Mouse (Mus musculus) CH12.LX (cell line): ENCODE measurements around the gene Pglyrp4. TPM values are rescaled to one million over a fixed set of nuclear protein-coding genes. Genes with fewer than 3 reads are reported as not detected.

Experiments used
- DNase-seq: peaks from one replicate; pipeline ENCODE4 v3.0.0-alpha.2; 2013; ENCODE audit errors: extremely low read depth
- H3K27ac ChIP-seq: 2 replicates; pipeline ENCODE4 v1.5.1; 2012; ENCODE audit warnings: low read depth, mild to moderate bottlenecking, control low read depth, moderate library complexity; ENCODE audit not compliant: insufficient read depth
- H3K27me3 ChIP-seq: replicated peaks from 2 replicates; pipeline ENCODE3; 2012; ENCODE audit warnings: inconsistent platforms
- H3K36me3 ChIP-seq, 2 experiments: replicated peaks in 1 of 2; 2 replicates each; pipeline versions ENCODE3 to v1.6.1; 2012; ENCODE audit warnings: inconsistent platforms in 1 of 2, low read length in 1 of 2, mild to moderate bottlenecking in 1 of 2, mixed read lengths in 1 of 2, moderate library complexity in 1 of 2; ENCODE audit not compliant: control insufficient read depth in 1 of 2, insufficient read depth in 1 of 2
- H3K4me1 ChIP-seq, 2 experiments: 2 replicates each; pipeline ENCODE4 v1.6.1; 2012; ENCODE audit warnings: inconsistent platforms in 1 of 2, moderate library complexity in 1 of 2; ENCODE audit not compliant: insufficient read depth in 2 of 2, control insufficient read depth in 1 of 2
- H3K4me2 ChIP-seq: 2 replicates; pipeline ENCODE4 v1.6.1; 2012; ENCODE audit warnings: low read depth, mild to moderate bottlenecking, control low read depth; ENCODE audit not compliant: poor library complexity, insufficient read depth, severe bottlenecking
- H3K4me3 ChIP-seq, 3 experiments: fragments of 150-350 bp in 1 of 3; sonication (generic) in 1 of 3; replicated peaks in 1 of 3; 2 replicates each; pipeline versions ENCODE3 to v1.5.1; 2011 to 2012; ENCODE audit warnings: low read depth in 2 of 3, low read length in 2 of 3, mild to moderate bottlenecking in 2 of 3, moderate library complexity in 2 of 3, control low read depth in 1 of 3, improper control_type of control experiment in 1 of 3, inconsistent platforms in 1 of 3, mixed read lengths in 1 of 3; ENCODE audit not compliant: poor library complexity in 1 of 3
- H3K79me2 ChIP-seq: replicated peaks from 2 replicates; pipeline ENCODE4 v1.6.1; 2012; ENCODE audit warnings: mild to moderate bottlenecking, moderate library complexity; ENCODE audit not compliant: control insufficient read depth, poor library complexity, insufficient read depth, severe bottlenecking; ENCODE audit errors: extremely low read depth
- H3K9ac ChIP-seq: 2 replicates; pipeline ENCODE4 v1.6.1; 2012; ENCODE audit warnings: low read depth, mild to moderate bottlenecking, control low read depth, moderate library complexity; ENCODE audit not compliant: insufficient read depth
- H3K9me3 ChIP-seq: replicated peaks from 2 replicates; pipeline ENCODE3; 2012; ENCODE audit warnings: low read length, inconsistent platforms, mixed read lengths
- CHD1 ChIP-seq: IDR thresholded peaks from 2 replicates; pipeline ENCODE4 v1.6.1; 2012; ENCODE audit warnings: low read depth, low read length, improper control_type of control experiment, inconsistent platforms
- CHD2 ChIP-seq: IDR thresholded peaks from 2 replicates; pipeline ENCODE4 v1.6.1; 2011; ENCODE audit warnings: low read length, improper control_type of control experiment
- CTCF ChIP-seq, 2 experiments: IDR thresholded peaks in 1 of 2; conservative IDR thresholded peaks in 1 of 2; 2 replicates each; pipeline ENCODE4 v1.5.1; 2011 to 2012; ENCODE audit warnings: low read depth in 2 of 2, low read length in 2 of 2, improper control_type of control experiment in 1 of 2, inconsistent platforms in 1 of 2, mild to moderate bottlenecking in 1 of 2, moderate library complexity in 1 of 2
- E2F4 ChIP-seq: IDR thresholded peaks from 2 replicates; pipeline ENCODE4 v1.6.1; 2011; ENCODE audit warnings: low read depth, low read length, improper control_type of control experiment; ENCODE audit not compliant: insufficient replicate concordance
- ETS1 ChIP-seq: conservative IDR thresholded peaks from 2 replicates; pipeline ENCODE4 v1.6.1; 2012; ENCODE audit warnings: low read depth, mild to moderate bottlenecking, inconsistent platforms, low read length, improper control_type of control experiment, moderate library complexity
- GABPA ChIP-seq: IDR thresholded peaks from 2 replicates; pipeline ENCODE4 v1.6.1; 2012; ENCODE audit warnings: low read depth, low read length, improper control_type of control experiment, inconsistent platforms; ENCODE audit not compliant: insufficient replicate concordance
- HCFC1 ChIP-seq: IDR thresholded peaks from 2 replicates; pipeline ENCODE4 v1.6.1; 2012; ENCODE audit warnings: low read depth, mild to moderate bottlenecking, inconsistent platforms, low read length, improper control_type of control experiment
- IRF4 ChIP-seq: IDR thresholded peaks from 2 replicates; pipeline ENCODE4 v1.6.1; 2014; ENCODE audit warnings: low read depth, mild to moderate bottlenecking, inconsistent platforms, low read length, improper control_type of control experiment
- JUN ChIP-seq: IDR thresholded peaks from 2 replicates; pipeline ENCODE4 v1.6.1; 2011; ENCODE audit warnings: low read depth, mild to moderate bottlenecking, low read length, improper control_type of control experiment, moderate library complexity; ENCODE audit not compliant: insufficient read depth
- JUND ChIP-seq: conservative IDR thresholded peaks from 2 replicates; pipeline ENCODE4 v1.6.1; 2011; ENCODE audit warnings: low read depth, low read length, improper control_type of control experiment
- MAFK ChIP-seq: IDR thresholded peaks from 2 replicates; pipeline ENCODE4 v1.6.1; 2011; ENCODE audit warnings: low read length, improper control_type of control experiment; ENCODE audit not compliant: insufficient replicate concordance
- MAX ChIP-seq: IDR thresholded peaks from 2 replicates; pipeline ENCODE4 v1.6.1; 2011; ENCODE audit warnings: low read length, improper control_type of control experiment
- MAZ ChIP-seq: IDR thresholded peaks from 2 replicates; pipeline ENCODE4 v1.6.1; 2012; ENCODE audit warnings: low read depth, mild to moderate bottlenecking, inconsistent platforms, low read length, improper control_type of control experiment, moderate library complexity
- MXI1 ChIP-seq: IDR thresholded peaks from 2 replicates; pipeline ENCODE4 v1.6.1; 2011; ENCODE audit warnings: mild to moderate bottlenecking, low read depth, low read length, improper control_type of control experiment
- MYC ChIP-seq: IDR thresholded peaks from 2 replicates; pipeline ENCODE4 v1.6.1; 2011; ENCODE audit warnings: low read depth, mild to moderate bottlenecking, improper control_type of control experiment, low read length
- NELFE ChIP-seq: IDR thresholded peaks from 2 replicates; pipeline ENCODE4 v1.6.1; 2011; ENCODE audit warnings: low read depth, low read length, improper control_type of control experiment
- NRF1 ChIP-seq: IDR thresholded peaks from 2 replicates; pipeline ENCODE4 v1.6.1; 2014; ENCODE audit warnings: low read depth, mild to moderate bottlenecking, inconsistent platforms, low read length, improper control_type of control experiment, moderate library complexity
- POLR2A ChIP-seq: IDR thresholded peaks from 2 replicates; pipeline ENCODE4 v1.6.1; 2011; ENCODE audit warnings: low read depth, mild to moderate bottlenecking, improper control_type of control experiment, low read length
- RAD21 ChIP-seq: IDR thresholded peaks from 2 replicates; pipeline ENCODE4 v1.6.1; 2011; ENCODE audit warnings: low read depth, mild to moderate bottlenecking, low read length, improper control_type of control experiment, moderate library complexity
- RCOR1 ChIP-seq: conservative IDR thresholded peaks from 2 replicates; pipeline ENCODE4 v1.6.1; 2012; ENCODE audit warnings: low read depth, mild to moderate bottlenecking, inconsistent platforms, low read length, improper control_type of control experiment
- SIN3A ChIP-seq: IDR thresholded peaks from 2 replicates; pipeline ENCODE4 v1.6.1; 2012; ENCODE audit warnings: low read length, improper control_type of control experiment, inconsistent platforms
- SMC3 ChIP-seq: IDR thresholded peaks from 2 replicates; pipeline ENCODE4 v1.6.1; 2011; ENCODE audit warnings: low read depth, low read length, improper control_type of control experiment
- TBP ChIP-seq: conservative IDR thresholded peaks from 2 replicates; pipeline ENCODE4 v1.6.1; 2011; ENCODE audit warnings: low read depth, low read length, improper control_type of control experiment
- TCF12 ChIP-seq: IDR thresholded peaks from 2 replicates; pipeline ENCODE4 v1.6.1; 2014; ENCODE audit warnings: low read depth, mild to moderate bottlenecking, inconsistent platforms, low read length, improper control_type of control experiment
- UBTF ChIP-seq: IDR thresholded peaks from 2 replicates; pipeline ENCODE4 v1.6.1; 2012; ENCODE audit warnings: low read depth, mild to moderate bottlenecking, inconsistent platforms, low read length, improper control_type of control experiment, moderate library complexity
- USF1 ChIP-seq: IDR thresholded peaks from 2 replicates; pipeline ENCODE4 v1.6.1; 2014; ENCODE audit warnings: low read depth, mild to moderate bottlenecking, inconsistent platforms, low read length, improper control_type of control experiment
- USF2 ChIP-seq: conservative IDR thresholded peaks from 2 replicates; pipeline ENCODE4 v1.6.1; 2011; ENCODE audit warnings: low read depth, low read length, improper control_type of control experiment
- ZC3H11A ChIP-seq: IDR thresholded peaks from 2 replicates; pipeline ENCODE4 v1.6.1; 2012; ENCODE audit warnings: low read depth, mild to moderate bottlenecking, inconsistent platforms, low read length, improper control_type of control experiment
- ZKSCAN1 ChIP-seq: IDR thresholded peaks from 2 replicates; pipeline ENCODE4 v1.6.1; 2012; ENCODE audit warnings: low read depth, inconsistent platforms, low read length, improper control_type of control experiment, borderline replicate concordance
- ZNF384 ChIP-seq: IDR thresholded peaks from 2 replicates; pipeline ENCODE4 v1.6.1; 2012; ENCODE audit warnings: low read depth, low read length, improper control_type of control experiment, inconsistent platforms
- dilution Hi-C: fragments of 300-500 bp; cut with MboI; formaldehyde crosslinking; loops from 2 replicates; pipeline ENCODE4 v1.14.3; 2020; ENCODE audit warnings: low sequenced_read_pairs; ENCODE audit not compliant: extremely low pct_unique_long_range_greater_than_20kb, extremely low pct_ligation_motif_present
- in situ Hi-C: fragments of 300-500 bp; cut with MboI; formaldehyde crosslinking; loops from 3 replicates; pipeline ENCODE4 v1.14.3; 2019; ENCODE audit warnings: low sequenced_read_pairs, low pct_ligation_motif_present, low pct_unique_long_range_greater_than_20kb, mixed read lengths
- polyA plus RNA-seq: library from polyadenylated mRNA; unstranded; fragments of >175 nt; gene quantifications from 2 replicates; pipeline ENCODE4 v1.2.1, GENCODE M21; 2012; ENCODE audit warnings: low read depth; ENCODE audit not compliant: insufficient read length
- total RNA-seq, 2 experiments: library from RNA; depleted of rRNA; stranded (reverse); fragments of 300-350 nt in 1 of 2; fragments of >200 nt in 1 of 2; gene quantifications; 2 replicates each; pipeline ENCODE4 v1.2.3; 2012 to 2014

Pglyrp4 gene
- total and polyA plus RNA-seq, 3 experiments, result not detected

- in situ Hi-C loops (no loop called here), dilution Hi-C loops (no loop called here)
- Histone ChIP-seq H3K9ac (no peak overlapping the region), H3K36me3 (no peaks in the 10 kb centered on the region), H3K27ac (no peak overlapping the region), H3K4me2 (no peak overlapping the region), H3K9me3 (no peaks in the 10 kb centered on the region), H3K4me3 (no peak overlapping the region), H3K79me2 (no peaks in the 10 kb centered on the region), H3K4me1 (peaks cover 0 to 8% of the 10 kb centered on the region in 2 experiments; a peak in 2 of 4 replicates), H3K27me3 (peaks cover 50% of the 10 kb centered on the region)
- peak; percentile 32 for DNase-seq
- TF ChIP-seq SMC3 (peak; percentile 39), NELFE (no peak), USF1 (no peak), IRF4 (no peak), RAD21 (peak; percentile 82), CTCF (conservative IDR thresholded peaks at IDR 0.05 in 1 of 2, IDR thresholded peaks at IDR 0.05 in 1 of 2; ENCODE audit: low read depth in 2 of 2, low read length in 2 of 2) (peak; percentile 80 to 82), SIN3A (no peak), JUND (no peak), ETS1 (no peak), MYC (no peak), MAFK (no peak), POLR2A (no peak), MXI1 (no peak), USF2 (no peak), NRF1 (no peak), CHD1 (no peak), RCOR1 (no peak)
These were observed 18.0 kb upstream of the Pglyrp4 start for GRCm38 (mm10) chr3:90708523-90709202.

- H3K27me3 ChIP-seq, result peaks cover 42% of the 10 kb centered on the region
- dilution Hi-C loops (no loop called here), in situ Hi-C loops (no loop called here)
- H3K4me2 ChIP-seq, result no peak overlapping the region
- no peaks in the 10 kb centered on the region for H3K9me3 ChIP-seq
- H3K36me3 ChIP-seq, result no peaks in the 10 kb centered on the region
- H3K79me2 ChIP-seq, result no peaks in the 10 kb centered on the region
- no peak overlapping the region for H3K27ac ChIP-seq
- DNase-seq, result peak; percentile 95
- H3K9ac ChIP-seq, result no peak overlapping the region
- peaks cover 0 to 3% of the 10 kb centered on the region in 2 experiments; a peak in 1 of 4 replicates for H3K4me1 ChIP-seq
- no peak overlapping the region for H3K4me3 ChIP-seq
- TF ChIP-seq MXI1 (no peak), CHD2 (no peak), MAX (no peak), UBTF (no peak), ZKSCAN1 (no peak), NELFE (peak; percentile 86; the same call in 1 of the 2 replicates), JUN (no peak), MAZ (0 out of 2 replicates have a peak, but pooled peaks have one; percentile 31), SIN3A (no peak), USF2 (no peak), ZC3H11A (no peak), USF1 (no peak), CHD1 (no peak), POLR2A (no peak), E2F4 (no peak), HCFC1 (no peak), RAD21 (peak; percentile 56), ZNF384 (no peak), GABPA (no peak), TCF12 (peak; percentile 42; the same call in 1 of the 2 replicates), TBP (no peak), MYC (no peak)
These were observed 16.9 kb upstream of the Pglyrp4 start for GRCm38 (mm10) chr3:90709591-90710460.
